Mouse (Mus musculus) activated CD4-positive, CD25-positive, alpha-beta regulatory T cell (primary cell): ENCODE measurements around the gene 4930596D02Rik. TPM values are rescaled to one million over a fixed set of nuclear protein-coding genes. Genes with fewer than 3 reads are reported as not detected.

Experiments
- polyA plus RNA-seq, 2 experiments: library from polyadenylated mRNA; unstranded; fragments of 100-300 nt; shearing (Covaris generic); gene quantifications; one replicate each; pipeline ENCODE4 v1.2.1; 2017

Gene 4930596D02Rik
- not detected for polyA plus RNA-seq

GRCm38 (mm10) chr14:35811878-35812277, at the start of gene 4930596D02Rik:
Gene 4930596D02Rik (minus strand): TSS chr14:35811978.

